Mouse (Mus musculus): ENCODE data around the gene Rbm4. TPM values are rescaled to one million over a fixed set of nuclear protein-coding genes. Genes with fewer than 3 reads are reported as not detected.

Gene Rbm4
- polyA plus RNA-seq, 1 experiment, result 72.7 TPM

GRCm38 (mm10) chr19:4793281-4793830 is 345 bp downstream of the Rbm4 start:
- Histone ChIP-seq H3K36me3 (ENCODE audit: control insufficient read depth, insufficient read depth, low read length, poor library complexity, severe bottlenecking) (peaks cover 44% of the 10 kb centered on the region), H3K4me1 (ENCODE audit: control insufficient read depth, insufficient read depth, low read length) (peaks cover 4% of the 10 kb centered on the region), H3K27me3 (ENCODE audit: control insufficient read depth, insufficient read depth, low read length, poor library complexity, severe bottlenecking) (no peaks in the 10 kb centered on the region), H3K4me3 (ENCODE audit: low read depth, low read length) (peak overlapping the region; percentile 96), H3K9me3 (replicated peaks; ENCODE audit: control insufficient read depth, insufficient read depth, low read length, poor library complexity, severe bottlenecking) (no peaks in the 10 kb centered on the region), H3K27ac (ENCODE audit: insufficient read depth, low read length) (peak overlapping the region; percentile 12), H3K9ac (ENCODE audit: low read depth, poor library complexity, severe bottlenecking) (peak overlapping the region; percentile 86)
- TF ChIP-seq CTCF (IDR thresholded peaks at IDR 0.05; ENCODE audit: low read depth, low read length), result no peak
- TF ChIP-seq POLR2A (IDR thresholded peaks at IDR 0.05; ENCODE audit: insufficient read depth, low read length), result no peak
- no peak for TF ChIP-seq EP300 (IDR thresholded peaks at IDR 0.05; ENCODE audit: insufficient read depth, low read depth, low read length)

- Histone ChIP-seq H3K36me3 (ENCODE audit: control insufficient read depth, insufficient read depth, low read length, poor library complexity, severe bottlenecking) (peaks cover 93% of the 10 kb centered on the region), H3K9me3 (replicated peaks; ENCODE audit: control insufficient read depth, insufficient read depth, low read length, poor library complexity, severe bottlenecking) (no peaks in the 10 kb centered on the region), H3K4me3 (ENCODE audit: low read depth, low read length) (no peak overlapping the region), H3K4me1 (ENCODE audit: control insufficient read depth, insufficient read depth, low read length) (peaks cover 4% of the 10 kb centered on the region), H3K9ac (ENCODE audit: low read depth, poor library complexity, severe bottlenecking) (no peak overlapping the region), H3K27me3 (ENCODE audit: control insufficient read depth, insufficient read depth, low read length, poor library complexity, severe bottlenecking) (no peaks in the 10 kb centered on the region), H3K27ac (ENCODE audit: insufficient read depth, low read length) (no peak overlapping the region)
- no peak for TF ChIP-seq POLR2A (IDR thresholded peaks at IDR 0.05; ENCODE audit: insufficient read depth, low read length)
- TF ChIP-seq CTCF (IDR thresholded peaks at IDR 0.05; ENCODE audit: low read depth, low read length), result no peak
- no peak for TF ChIP-seq EP300 (IDR thresholded peaks at IDR 0.05; ENCODE audit: insufficient read depth, low read depth, low read length)
Measured at GRCm38 (mm10) chr19:4786313-4786712, 7.4 kb downstream of the Rbm4 start.

GRCm38 (mm10) chr19:4785206-4785605 is 8.5 kb downstream of the Rbm4 start:
- Histone ChIP-seq H3K9ac (ENCODE audit: low read depth, poor library complexity, severe bottlenecking) (peak overlapping the region; percentile 44; the same call in 1 of the 2 replicates), H3K36me3 (ENCODE audit: control insufficient read depth, insufficient read depth, low read length, poor library complexity, severe bottlenecking) (peaks cover 90% of the 10 kb centered on the region), H3K4me1 (ENCODE audit: control insufficient read depth, insufficient read depth, low read length) (peaks cover 4% of the 10 kb centered on the region), H3K27me3 (ENCODE audit: control insufficient read depth, insufficient read depth, low read length, poor library complexity, severe bottlenecking) (no peaks in the 10 kb centered on the region), H3K9me3 (replicated peaks; ENCODE audit: control insufficient read depth, insufficient read depth, low read length, poor library complexity, severe bottlenecking) (no peaks in the 10 kb centered on the region), H3K27ac (ENCODE audit: insufficient read depth, low read length) (peak overlapping the region; percentile 44), H3K4me3 (ENCODE audit: low read depth, low read length) (no peak overlapping the region; the same call in 1 of the 2 replicates)
- TF ChIP-seq EP300 (IDR thresholded peaks at IDR 0.05; ENCODE audit: insufficient read depth, low read depth, low read length), result no peak
- no peak for TF ChIP-seq CTCF (IDR thresholded peaks at IDR 0.05; ENCODE audit: low read depth, low read length)
- no peak for TF ChIP-seq POLR2A (IDR thresholded peaks at IDR 0.05; ENCODE audit: insufficient read depth, low read length)

- TF ChIP-seq EP300 (IDR thresholded peaks at IDR 0.05; ENCODE audit: insufficient read depth, low read depth, low read length) (no peak), POLR2A (IDR thresholded peaks at IDR 0.05; ENCODE audit: insufficient read depth, low read length) (no peak), CTCF (IDR thresholded peaks at IDR 0.05; ENCODE audit: low read depth, low read length) (no peak)
- Histone ChIP-seq H3K27me3 (ENCODE audit: control insufficient read depth, insufficient read depth, low read length, poor library complexity, severe bottlenecking) (no peaks in the 10 kb centered on the region), H3K36me3 (ENCODE audit: control insufficient read depth, insufficient read depth, low read length, poor library complexity, severe bottlenecking) (peaks cover 90% of the 10 kb centered on the region), H3K9ac (ENCODE audit: low read depth, poor library complexity, severe bottlenecking) (no peak overlapping the region), H3K9me3 (replicated peaks; ENCODE audit: control insufficient read depth, insufficient read depth, low read length, poor library complexity, severe bottlenecking) (no peaks in the 10 kb centered on the region), H3K4me3 (ENCODE audit: low read depth, low read length) (no peak overlapping the region), H3K27ac (ENCODE audit: insufficient read depth, low read length) (no peak overlapping the region), H3K4me1 (ENCODE audit: control insufficient read depth, insufficient read depth, low read length) (peaks cover 2% of the 10 kb centered on the region)
Measured at GRCm38 (mm10) chr19:4782891-4783290, 10.8 kb downstream of the Rbm4 start.

GRCm38 (mm10) chr19:4772785-4773184 is 20.9 kb downstream of the Rbm4 start:
- Histone ChIP-seq H3K4me1 (ENCODE audit: control insufficient read depth, insufficient read depth, low read length) (no peaks in the 10 kb centered on the region), H3K9me3 (replicated peaks; ENCODE audit: control insufficient read depth, insufficient read depth, low read length, poor library complexity, severe bottlenecking) (no peaks in the 10 kb centered on the region), H3K4me3 (ENCODE audit: low read depth, low read length) (no peak overlapping the region), H3K27ac (ENCODE audit: insufficient read depth, low read length) (no peak overlapping the region), H3K27me3 (ENCODE audit: control insufficient read depth, insufficient read depth, low read length, poor library complexity, severe bottlenecking) (no peaks in the 10 kb centered on the region), H3K36me3 (ENCODE audit: control insufficient read depth, insufficient read depth, low read length, poor library complexity, severe bottlenecking) (peaks cover 79% of the 10 kb centered on the region), H3K9ac (ENCODE audit: low read depth, poor library complexity, severe bottlenecking) (no peak overlapping the region; the same call in 1 of the 2 replicates)
- TF ChIP-seq CTCF (IDR thresholded peaks at IDR 0.05; ENCODE audit: low read depth, low read length), result no peak
- no peak for TF ChIP-seq POLR2A (IDR thresholded peaks at IDR 0.05; ENCODE audit: insufficient read depth, low read length)
- TF ChIP-seq EP300 (IDR thresholded peaks at IDR 0.05; ENCODE audit: insufficient read depth, low read depth, low read length), result no peak

GRCm38 (mm10) chr19:4767507-4768148 is 26.1 kb downstream of the Rbm4 start:
- no peaks in the 10 kb centered on the region for H3K27me3 ChIP-seq (ENCODE audit: control insufficient read depth, insufficient read depth, low read length, poor library complexity, severe bottlenecking)
- no peaks in the 10 kb centered on the region for H3K9me3 ChIP-seq (replicated peaks; ENCODE audit: control insufficient read depth, insufficient read depth, low read length, poor library complexity, severe bottlenecking)
- no peak for TF ChIP-seq EP300 (IDR thresholded peaks at IDR 0.05; ENCODE audit: insufficient read depth, low read depth, low read length)
- TF ChIP-seq CTCF (IDR thresholded peaks at IDR 0.05; ENCODE audit: low read depth, low read length), result no peak
- no peak for TF ChIP-seq POLR2A (IDR thresholded peaks at IDR 0.05; ENCODE audit: insufficient read depth, low read length)
- no peak overlapping the region for H3K4me3 ChIP-seq (ENCODE audit: low read depth, low read length)
- H3K27ac ChIP-seq (ENCODE audit: insufficient read depth, low read length), result no peak overlapping the region
- peaks cover 77% of the 10 kb centered on the region for H3K36me3 ChIP-seq (ENCODE audit: control insufficient read depth, insufficient read depth, low read length, poor library complexity, severe bottlenecking)
- no peaks in the 10 kb centered on the region for H3K4me1 ChIP-seq (ENCODE audit: control insufficient read depth, insufficient read depth, low read length)
- no peak overlapping the region for H3K9ac ChIP-seq (ENCODE audit: low read depth, poor library complexity, severe bottlenecking)
